Mouse (Mus musculus): ENCODE data around the gene Krtap5-3. TPM values are rescaled to one million over a fixed set of nuclear protein-coding genes. Genes with fewer than 3 reads are reported as not detected.
"Not testable (repeated sequence)": the region's sequence is repeated elsewhere in the genome, so short reads cannot be mapped to it uniquely, and the experiment has no call there.

Krtap5-3 gene
- polyA plus RNA-seq (2012): not detected in 2 replicates

DNA sequence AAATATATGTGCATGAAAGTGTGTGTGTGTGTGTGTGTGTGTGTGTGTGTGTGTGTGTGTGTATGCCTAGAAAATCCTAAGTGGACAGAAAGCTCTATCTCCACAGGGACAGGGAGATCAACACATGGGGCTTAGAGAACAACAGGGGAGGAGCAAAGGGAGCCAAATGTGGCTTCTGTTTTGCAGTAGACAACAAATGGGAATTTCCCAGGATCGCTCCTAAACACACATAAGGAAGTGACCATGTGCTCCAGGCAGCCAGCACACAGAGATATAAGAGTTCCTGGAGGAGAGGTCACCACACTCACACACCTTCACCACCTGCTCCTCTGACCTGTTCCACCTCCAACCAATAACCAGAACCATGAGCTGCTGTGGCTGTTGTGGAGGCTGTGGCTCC lies at the start of gene Krtap5-3:
Gene Krtap5-3 (plus strand): TSS at position 301 of the 400 bp plus-strand sequence.
- H3K4me1 ChIP-seq (ENCODE audit: control insufficient read depth): no peaks in the 10 kb centered on the region
- no peak for TF ChIP-seq TAL1 (IDR thresholded peaks at IDR 0.05; ENCODE audit: low read length)
- no peak for TF ChIP-seq GATA1 (IDR thresholded peaks at IDR 0.05; ENCODE audit: low read length)
- H3K27me3 ChIP-seq (ENCODE audit: control insufficient read depth): no peaks in the 10 kb centered on the region
- H3K9me3 ChIP-seq (ENCODE audit: control insufficient read depth, low read length): no peaks in the 10 kb centered on the region
- no peak within 1 kb of the TSS for H3K4me3 ChIP-seq (replicated peaks)
- no peaks in the 10 kb centered on the region for H3K36me3 ChIP-seq (ENCODE audit: control insufficient read depth)

DNA sequence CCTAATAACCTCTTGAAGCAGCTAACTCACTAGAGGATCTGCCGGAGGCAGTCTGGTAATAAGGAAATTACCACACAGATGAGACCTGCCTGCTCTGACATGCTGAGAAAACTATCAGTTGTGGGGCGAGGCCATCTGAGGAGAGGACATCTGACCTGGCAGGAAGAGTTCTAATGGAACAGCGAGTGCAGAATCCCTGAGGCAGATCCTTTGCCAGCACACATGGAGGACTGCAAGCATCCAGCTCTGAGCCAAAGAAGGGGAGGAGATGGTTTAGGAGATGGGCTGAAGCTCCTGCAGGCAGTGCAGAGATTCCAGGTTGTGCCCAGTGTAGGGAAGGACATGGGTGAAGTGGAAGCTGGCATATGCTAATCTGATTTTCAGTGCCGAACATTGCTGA lies 49.0 kb upstream of the Krtap5-3 start:
- H3K36me3 ChIP-seq (ENCODE audit: control insufficient read depth): no peaks in the 10 kb centered on the region
- H3K4me1 ChIP-seq (ENCODE audit: control insufficient read depth): no peaks in the 10 kb centered on the region
- TF ChIP-seq GATA1 (IDR thresholded peaks at IDR 0.05; ENCODE audit: low read length): no peak
- TF ChIP-seq TAL1 (IDR thresholded peaks at IDR 0.05; ENCODE audit: low read length): no peak
- no peaks in the 10 kb centered on the region for H3K9me3 ChIP-seq (ENCODE audit: control insufficient read depth, low read length)
- no peaks in the 10 kb centered on the region for H3K27me3 ChIP-seq (ENCODE audit: control insufficient read depth)
- H3K4me3 ChIP-seq (replicated peaks): no peak overlapping the region

DNA sequence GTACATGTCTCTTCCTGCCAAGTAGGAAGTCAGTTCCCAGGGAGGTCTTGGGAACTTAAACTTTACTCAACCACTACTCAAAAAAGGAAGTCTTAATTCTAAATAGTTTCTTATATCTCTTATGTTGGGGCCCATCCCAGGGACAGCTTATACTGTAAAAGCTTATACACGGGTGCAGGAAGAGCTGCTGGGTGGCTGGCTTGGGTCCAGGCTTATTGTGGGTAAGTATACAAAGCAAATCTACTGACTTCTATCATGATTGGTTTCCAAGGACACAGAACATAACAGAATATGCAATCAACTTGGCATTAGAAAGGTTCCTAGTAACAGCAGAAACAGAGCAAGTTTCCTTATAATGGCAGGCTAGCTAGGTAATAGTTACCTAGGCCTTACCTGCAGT lies 45.9 kb upstream of the Krtap5-3 start:
- Histone ChIP-seq H3K4me1 (ENCODE audit: control insufficient read depth) (no peaks in the 10 kb centered on the region), H3K9me3 (ENCODE audit: control insufficient read depth, low read length) (no peaks in the 10 kb centered on the region), H3K27me3 (ENCODE audit: control insufficient read depth) (no peaks in the 10 kb centered on the region), H3K4me3 (replicated peaks) (no peak overlapping the region), H3K36me3 (ENCODE audit: control insufficient read depth) (no peaks in the 10 kb centered on the region)
- TF ChIP-seq TAL1 (IDR thresholded peaks at IDR 0.05; ENCODE audit: low read length) (no peak), GATA1 (IDR thresholded peaks at IDR 0.05; ENCODE audit: low read length) (no peak)

DNA sequence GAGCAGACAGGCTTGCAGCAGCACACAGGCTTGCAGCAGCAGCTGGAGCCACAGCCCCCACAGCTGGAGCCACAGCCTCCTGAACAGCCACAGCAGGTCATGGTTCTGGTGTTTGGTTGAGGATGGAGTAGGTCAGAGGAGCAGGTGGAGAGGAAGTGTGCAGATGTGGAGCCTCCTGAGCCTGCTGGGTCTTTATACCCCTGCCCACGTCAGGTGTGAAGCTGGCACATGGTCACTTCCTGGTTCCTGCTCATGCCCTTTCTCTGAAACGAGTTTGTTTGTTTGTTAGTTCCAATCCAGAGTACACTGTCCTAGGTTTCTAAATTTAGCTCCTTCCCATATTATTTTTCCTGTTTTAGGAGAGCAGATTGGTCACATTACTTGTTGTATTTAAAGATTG lies 44.2 kb upstream of the Krtap5-3 start, which contains the start of gene Gm29735:
Gene Gm29735 (minus strand): TSS at position 101 of the 400 bp plus-strand sequence.
- H3K27me3 ChIP-seq (ENCODE audit: control insufficient read depth): not testable (repeated sequence)

DNA sequence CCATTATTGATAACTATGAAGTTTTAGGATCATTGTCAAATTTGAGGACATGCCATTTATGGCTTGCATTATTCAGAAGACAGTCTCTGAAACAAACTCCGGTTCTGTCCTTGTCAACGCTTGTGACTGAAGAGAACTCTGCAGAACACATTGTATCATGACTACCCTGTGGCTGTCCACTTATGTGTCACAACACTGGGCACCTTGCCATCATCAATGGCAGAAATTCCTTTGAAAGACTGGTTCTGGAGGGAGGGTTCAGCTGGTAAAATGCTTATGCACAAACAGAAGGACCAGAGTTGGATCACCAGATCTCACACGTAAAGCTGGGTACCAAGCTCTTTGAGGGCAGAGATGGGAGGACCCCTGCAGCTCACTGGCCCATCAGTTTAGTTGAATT lies 41.8 kb upstream of the Krtap5-3 start:
- no peaks in the 10 kb centered on the region for H3K4me1 ChIP-seq (ENCODE audit: control insufficient read depth)
- H3K4me3 ChIP-seq (replicated peaks): no peak overlapping the region
- TF ChIP-seq TAL1 (IDR thresholded peaks at IDR 0.05; ENCODE audit: low read length) (no peak), GATA1 (IDR thresholded peaks at IDR 0.05; ENCODE audit: low read length) (no peak)
- H3K27me3 ChIP-seq (ENCODE audit: control insufficient read depth): no peaks in the 10 kb centered on the region
- H3K36me3 ChIP-seq (ENCODE audit: control insufficient read depth): no peaks in the 10 kb centered on the region
- H3K9me3 ChIP-seq (ENCODE audit: control insufficient read depth, low read length): no peaks in the 10 kb centered on the region

More for the DNA sequence above, 44.2 kb upstream of the Krtap5-3 start, which contains the start of gene Gm29735:
- not testable (repeated sequence) for H3K36me3 ChIP-seq (ENCODE audit: control insufficient read depth); H3K9me3 ChIP-seq (ENCODE audit: control insufficient read depth, low read length); H3K4me1 ChIP-seq (ENCODE audit: control insufficient read depth); H3K4me3 ChIP-seq (replicated peaks)

DNA sequence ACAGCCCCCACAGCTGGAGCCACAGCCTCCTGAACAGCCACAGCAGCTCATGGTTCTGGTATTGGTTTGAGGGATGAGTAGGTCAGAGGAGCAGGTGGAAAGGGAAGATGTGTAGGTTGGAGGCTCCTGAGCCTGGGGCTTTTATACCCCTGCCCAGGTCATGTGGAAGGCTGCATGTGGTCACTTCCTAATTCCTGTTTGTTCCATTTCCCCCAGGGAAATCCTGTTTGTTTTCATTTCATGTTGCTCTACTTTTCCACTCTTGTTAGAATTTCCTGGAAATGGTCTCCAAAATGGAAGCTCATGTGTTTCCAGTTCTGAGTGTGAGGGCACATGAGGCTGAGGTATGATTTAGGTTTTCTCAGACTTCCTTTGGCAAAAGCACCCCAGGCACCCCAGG lies 35.5 kb upstream of the Krtap5-3 start, which contains the start of gene Gm4553:
Gene Gm4553 (minus strand): TSS at position 101 of the 400 bp plus-strand sequence.
- not testable (repeated sequence) for H3K27me3 ChIP-seq (ENCODE audit: control insufficient read depth); H3K4me3 ChIP-seq (replicated peaks); H3K9me3 ChIP-seq (ENCODE audit: control insufficient read depth, low read length); H3K4me1 ChIP-seq (ENCODE audit: control insufficient read depth); H3K36me3 ChIP-seq (ENCODE audit: control insufficient read depth)

DNA sequence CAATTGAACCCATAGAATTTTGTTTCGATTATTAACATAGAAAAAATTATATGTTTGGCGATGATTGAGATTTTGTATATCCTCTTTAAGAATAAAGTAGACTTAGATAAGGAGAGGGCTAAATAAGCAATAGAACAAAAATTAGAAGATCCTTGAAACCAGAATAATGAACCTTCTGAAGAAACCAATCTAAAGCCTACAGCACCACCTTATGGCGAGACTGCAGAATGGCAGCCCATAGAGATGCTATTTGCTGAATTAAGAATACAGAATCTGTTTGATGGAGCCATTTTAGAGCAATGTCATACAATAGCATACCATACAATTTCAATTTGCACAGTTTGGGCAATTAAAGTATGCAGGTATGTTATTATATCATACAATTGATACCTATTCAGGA lies 31.3 kb upstream of the Krtap5-3 start:
- Histone ChIP-seq H3K9me3 (ENCODE audit: control insufficient read depth, low read length) (no peaks in the 10 kb centered on the region), H3K36me3 (ENCODE audit: control insufficient read depth) (no peaks in the 10 kb centered on the region), H3K27me3 (ENCODE audit: control insufficient read depth) (no peaks in the 10 kb centered on the region), H3K4me1 (ENCODE audit: control insufficient read depth) (no peaks in the 10 kb centered on the region), H3K4me3 (replicated peaks) (no peak overlapping the region)
- TF ChIP-seq TAL1 (IDR thresholded peaks at IDR 0.05; ENCODE audit: low read length) (no peak), GATA1 (IDR thresholded peaks at IDR 0.05; ENCODE audit: low read length) (no peak)

DNA sequence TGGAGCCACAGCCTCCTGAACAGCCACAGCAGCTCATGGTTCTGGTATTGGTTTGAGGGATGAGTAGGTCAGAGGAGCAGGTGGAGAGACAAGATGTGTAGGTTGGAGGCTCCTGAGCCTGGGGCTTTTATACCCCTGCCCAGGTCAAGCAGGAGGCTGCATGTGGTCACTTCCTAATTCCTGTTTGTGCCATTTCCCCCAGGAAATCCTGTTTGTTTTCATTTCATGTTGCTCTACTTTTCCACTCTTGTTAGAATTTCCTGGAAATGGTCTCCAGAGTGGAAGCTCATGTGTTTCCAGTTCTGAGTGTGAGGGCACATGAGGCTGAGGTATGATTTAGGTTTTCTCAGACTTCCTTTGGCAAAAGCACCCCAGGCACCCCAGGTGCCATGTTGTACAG lies 25.3 kb upstream of the Krtap5-3 start, which contains the start of gene Krtap5-2:
Gene Krtap5-2 (minus strand): TSS at position 101 of the 400 bp plus-strand sequence.
- not testable (repeated sequence) for H3K4me1 ChIP-seq (ENCODE audit: control insufficient read depth); H3K36me3 ChIP-seq (ENCODE audit: control insufficient read depth); H3K27me3 ChIP-seq (ENCODE audit: control insufficient read depth); H3K9me3 ChIP-seq (ENCODE audit: control insufficient read depth, low read length); H3K4me3 ChIP-seq (replicated peaks)

DNA sequence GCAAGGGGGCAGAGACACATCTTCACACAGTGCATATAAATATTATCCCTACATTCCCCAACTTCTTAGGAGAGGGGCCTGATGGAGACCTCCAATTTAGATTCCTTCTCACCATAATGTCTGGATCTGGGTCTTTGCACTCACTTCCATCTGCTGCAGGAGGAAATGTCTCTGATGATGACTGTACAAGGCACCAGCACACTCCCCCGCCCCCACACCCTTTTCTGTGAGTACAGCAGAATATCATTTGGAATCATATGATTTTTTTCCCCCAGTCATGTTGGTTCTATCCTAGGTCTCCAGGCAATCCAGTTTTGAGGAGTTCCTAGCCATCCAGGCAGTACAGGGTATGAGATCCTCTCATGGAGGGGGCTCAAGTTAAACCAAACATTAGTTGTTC lies 22.5 kb upstream of the Krtap5-3 start:
- TF ChIP-seq GATA1 (IDR thresholded peaks at IDR 0.05; ENCODE audit: low read length): no peak
- H3K4me3 ChIP-seq (replicated peaks): no peak overlapping the region
- no peaks in the 10 kb centered on the region for H3K4me1 ChIP-seq (ENCODE audit: control insufficient read depth)
- no peaks in the 10 kb centered on the region for H3K27me3 ChIP-seq (ENCODE audit: control insufficient read depth)
- H3K36me3 ChIP-seq (ENCODE audit: control insufficient read depth): no peaks in the 10 kb centered on the region
- H3K9me3 ChIP-seq (ENCODE audit: control insufficient read depth, low read length): no peaks in the 10 kb centered on the region

DNA sequence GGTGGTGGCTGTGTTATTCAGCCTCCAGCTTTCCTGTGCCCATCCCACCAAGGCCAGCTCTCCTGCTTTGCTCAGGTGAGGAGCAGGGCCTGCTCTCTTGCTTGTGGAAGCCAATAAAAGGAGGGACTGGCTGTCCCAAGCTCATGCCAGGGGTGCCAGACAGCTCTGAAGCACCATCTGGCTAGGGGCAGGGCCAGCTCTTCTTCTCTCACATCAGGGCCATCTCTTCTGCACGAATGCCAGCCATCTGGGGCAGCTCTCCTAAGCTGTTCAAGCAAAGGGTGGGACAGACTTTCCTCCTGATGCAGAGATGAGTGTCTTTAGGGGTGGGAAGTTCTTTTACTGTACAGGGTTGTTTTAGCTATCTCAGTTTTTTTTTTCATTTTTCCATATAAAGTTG lies 20.1 kb upstream of the Krtap5-3 start:
- no peaks in the 10 kb centered on the region for H3K4me1 ChIP-seq (ENCODE audit: control insufficient read depth)
- H3K4me3 ChIP-seq (replicated peaks): no peak overlapping the region
- H3K27me3 ChIP-seq (ENCODE audit: control insufficient read depth): no peaks in the 10 kb centered on the region
- no peak for TF ChIP-seq TAL1 (IDR thresholded peaks at IDR 0.05; ENCODE audit: low read length)
- TF ChIP-seq GATA1 (IDR thresholded peaks at IDR 0.05; ENCODE audit: low read length): no peak
- H3K9me3 ChIP-seq (ENCODE audit: control insufficient read depth, low read length): no peaks in the 10 kb centered on the region
- no peaks in the 10 kb centered on the region for H3K36me3 ChIP-seq (ENCODE audit: control insufficient read depth)

Data from erythroblast, embryonic 14.5 days (primary cell).